Mouse (Mus musculus): Measurements from ENCODE around the gene Ccdc65. TPM values are rescaled to one million over a fixed set of nuclear protein-coding genes. Genes with fewer than 3 reads are reported as not detected.

Ccdc65 gene
- total RNA-seq (2021), result 10 to 100 TPM; 13.6 to 14.5 TPM

DNA sequence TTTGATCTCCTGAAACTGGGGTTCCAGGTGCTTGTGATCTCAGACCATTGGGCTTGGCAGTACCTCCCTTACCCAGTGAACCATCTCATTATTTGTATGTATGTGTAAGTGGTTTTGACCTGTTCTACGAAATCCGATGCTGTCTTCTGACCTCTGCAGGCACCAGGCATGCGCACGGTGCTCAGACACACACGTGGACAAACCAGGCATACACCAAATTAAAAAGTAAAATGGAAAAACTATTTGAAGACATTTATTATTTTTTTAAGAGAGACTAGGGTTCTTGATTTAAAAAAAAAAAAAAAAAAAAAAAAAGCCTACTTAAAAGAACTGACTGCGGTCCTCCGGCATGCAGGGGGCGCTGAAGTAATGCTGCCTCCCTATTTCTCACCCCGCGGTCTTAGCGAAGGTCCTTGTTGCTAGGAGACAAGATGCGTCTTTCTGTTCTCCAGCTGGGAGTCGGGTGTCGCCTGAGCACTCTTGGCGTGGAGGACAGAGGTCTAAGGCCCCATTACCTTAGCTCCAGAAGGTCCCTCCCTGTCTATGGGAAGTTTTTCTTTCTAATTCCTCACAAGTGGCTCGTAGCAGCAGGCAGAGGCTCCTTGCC, at the start of gene Ccdc65:
Gene Ccdc65, plus strand, starts transcription at position 442 of the 607 bp plus-strand sequence.
- intact Hi-C loops (cut with DNase I), result loop anchor here (10.0 kb wide), 1 partner anchor 133 kb away; the partner anchor contains the start of genes 4930415O20Rik and Ccnt1

DNA sequence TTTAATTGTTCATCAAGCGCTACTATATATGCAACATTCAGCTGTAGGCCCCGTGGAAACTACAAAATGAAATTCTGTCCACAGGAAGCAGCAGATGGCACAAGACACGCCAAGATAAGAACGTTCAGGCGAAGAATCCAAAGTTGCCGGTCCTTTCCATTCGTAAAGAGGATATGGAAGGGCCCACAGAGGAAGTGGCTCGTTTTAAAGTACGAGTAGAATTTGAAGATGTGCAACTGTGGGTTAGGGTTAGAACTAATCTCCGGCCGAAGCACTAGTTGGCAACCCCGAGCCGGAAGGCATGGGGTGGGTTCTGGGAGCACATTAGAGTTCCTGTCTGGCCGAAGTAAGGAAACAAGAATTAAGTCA, 45.8 kb upstream of the Ccdc65 start:
- intact Hi-C loops (cut with DNase I), result loop anchor here (5.0 kb wide), 1 partner anchor 130 kb away; no protein-coding TSS in a partner anchor
- no peak for DNase-seq (ENCODE audit: extremely low spot score in 1 of 2, low spot score in 2 of 2)

More for the DNA sequence above, at the start of gene Ccdc65:
- peak; percentile 85 to 89 for DNase-seq (ENCODE audit: extremely low spot score in 1 of 2, low spot score in 2 of 2)

DNA sequence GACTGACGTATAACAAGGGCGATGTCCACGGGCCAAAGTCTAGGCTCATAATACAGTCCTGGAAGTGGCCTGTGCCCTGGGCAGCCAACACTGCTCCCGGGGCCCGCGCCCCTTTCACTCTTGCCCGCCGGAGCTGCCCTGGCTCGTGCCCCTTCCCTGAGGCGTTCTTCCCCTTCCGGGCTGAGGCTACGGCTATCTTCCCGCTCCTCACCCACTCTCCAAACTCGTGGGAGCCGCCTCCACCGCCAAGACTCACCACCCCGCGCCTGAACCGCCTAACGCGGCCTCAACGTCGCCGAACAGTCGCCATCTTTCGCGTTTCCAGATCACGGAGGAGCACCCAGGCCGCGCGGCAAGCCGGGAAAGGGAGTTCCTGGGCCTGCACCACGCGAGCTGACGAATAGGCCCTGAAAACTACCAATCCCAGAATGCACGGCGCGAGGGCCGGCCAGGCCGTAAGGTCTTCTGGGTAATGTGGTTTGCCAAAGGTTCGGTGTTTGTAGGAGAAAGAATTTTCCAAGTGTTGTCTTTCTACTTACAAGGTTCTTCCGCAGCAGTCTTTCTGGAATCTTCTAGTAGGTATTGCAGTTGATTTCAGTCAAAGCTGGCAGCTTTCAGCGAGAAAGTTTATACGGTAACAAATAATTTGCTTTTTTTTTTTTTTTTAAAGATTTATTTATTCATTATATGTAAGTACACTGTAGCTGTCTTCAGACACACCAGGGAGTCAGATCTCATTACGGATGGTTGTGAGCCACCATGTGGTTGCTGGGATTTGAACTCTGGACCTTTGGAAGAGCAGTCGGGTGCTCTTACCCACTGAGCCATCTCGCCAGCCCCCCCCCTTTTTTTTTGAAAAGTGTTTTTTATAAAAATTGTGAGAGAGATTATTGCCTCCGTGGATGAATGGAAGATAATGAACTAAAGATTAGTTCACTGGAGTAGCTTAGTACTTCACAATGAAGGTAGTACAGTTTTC, 45.2 kb upstream of the Ccdc65 start, which contains the start of gene Ddx23:
Gene Ddx23, minus strand, starts transcription at position 328 of the 979 bp plus-strand sequence.
- peak; percentile 95 to 97 for DNase-seq (ENCODE audit: extremely low spot score in 1 of 2, low spot score in 2 of 2)
- intact Hi-C loops (cut with DNase I), result loop anchor here (5.0 kb wide), 1 partner anchor 129 kb away; no protein-coding TSS in a partner anchor

DNA sequence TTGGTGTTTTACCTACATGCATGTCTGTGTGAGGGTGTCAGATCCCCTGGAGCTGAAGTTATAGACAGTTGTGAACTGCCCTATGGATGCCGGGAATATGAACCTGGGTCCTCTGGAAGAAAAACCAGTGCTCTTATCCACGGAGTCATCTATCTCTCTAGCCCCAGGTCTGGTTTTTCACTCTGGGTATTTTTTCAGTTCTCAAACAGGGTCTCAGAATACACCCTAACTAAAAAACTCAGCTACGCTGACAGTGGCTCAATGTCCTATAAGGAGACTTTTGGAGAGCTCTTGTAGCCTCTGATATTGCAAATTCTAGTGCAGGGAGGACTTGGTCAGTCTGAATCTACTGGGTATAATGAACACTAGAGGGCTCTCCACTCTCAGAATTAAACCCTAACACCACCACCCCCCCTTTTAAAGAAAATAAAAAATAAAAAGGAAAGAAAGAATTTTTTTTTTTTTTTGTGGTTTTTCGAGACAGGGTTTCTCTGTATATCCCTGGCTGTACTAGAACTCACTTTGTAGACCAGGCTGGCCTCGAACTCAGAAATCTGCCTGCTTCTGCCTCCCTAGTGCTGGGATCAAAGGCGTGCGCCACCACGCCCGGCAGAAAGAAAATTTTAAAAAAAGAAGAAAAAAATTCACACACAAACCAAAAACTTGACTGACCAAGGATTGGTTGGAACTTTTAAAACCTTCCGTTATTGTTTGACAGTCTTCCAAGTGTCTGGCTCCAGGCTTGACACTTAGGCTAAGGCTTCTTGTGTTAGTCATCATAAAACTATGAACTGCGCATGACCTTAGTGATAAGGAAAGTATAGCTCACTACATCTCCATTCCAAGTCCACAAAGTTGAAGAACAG, 43.7 kb upstream of the Ccdc65 start:
- intact Hi-C loops (cut with DNase I), result loop anchor here (2.0 to 5.0 kb wide), 2 partner anchors 35 to 128 kb away; no protein-coding TSS in a partner anchor
- DNase-seq (ENCODE audit: extremely low spot score in 1 of 2, low spot score in 2 of 2), result no peak

DNA sequence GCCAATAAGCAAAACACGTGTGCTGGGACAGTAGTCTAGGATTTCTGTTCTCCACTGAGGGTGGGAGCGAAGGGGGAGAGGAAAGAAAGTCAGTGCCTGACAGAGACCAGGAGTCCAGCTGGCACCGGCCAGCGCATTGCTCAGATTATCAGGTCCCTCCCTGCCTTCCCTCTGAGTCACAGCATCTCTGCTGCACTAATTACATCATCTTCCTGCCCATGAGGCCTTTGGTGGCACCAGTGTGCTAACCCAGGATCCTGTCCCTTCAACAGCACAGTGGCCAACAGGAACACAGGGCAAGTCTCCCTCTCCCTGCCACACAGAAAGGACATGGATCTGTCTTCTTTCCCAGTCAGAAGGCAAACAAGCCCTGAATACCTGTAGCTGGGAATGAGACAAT, 35.4 kb upstream of the Ccdc65 start:
- intact Hi-C loops (cut with DNase I), result no loop called here
- no peak for DNase-seq (ENCODE audit: extremely low spot score in 1 of 2, low spot score in 2 of 2)

DNA sequence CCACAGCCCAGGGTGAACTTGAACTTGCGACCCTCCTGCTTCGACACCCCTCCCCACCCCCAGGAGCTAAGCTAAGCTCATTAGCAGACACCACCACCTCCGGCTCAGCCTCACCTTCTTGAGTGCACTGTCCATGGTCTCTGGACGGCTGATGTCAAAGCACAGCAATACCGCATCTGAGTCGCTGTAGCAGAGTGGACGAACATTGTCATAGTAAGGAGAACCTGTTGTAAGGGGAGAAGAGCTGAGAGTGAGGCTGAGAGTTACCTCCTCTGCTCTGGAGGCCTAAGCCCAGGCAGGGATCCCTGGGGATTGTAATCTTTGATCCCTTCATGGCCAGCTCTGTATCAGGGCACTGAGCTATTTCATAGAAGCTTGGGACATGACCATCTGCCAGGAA, 34.3 kb upstream of the Ccdc65 start:
- no peak for DNase-seq (ENCODE audit: extremely low spot score in 1 of 2, low spot score in 2 of 2)

DNA sequence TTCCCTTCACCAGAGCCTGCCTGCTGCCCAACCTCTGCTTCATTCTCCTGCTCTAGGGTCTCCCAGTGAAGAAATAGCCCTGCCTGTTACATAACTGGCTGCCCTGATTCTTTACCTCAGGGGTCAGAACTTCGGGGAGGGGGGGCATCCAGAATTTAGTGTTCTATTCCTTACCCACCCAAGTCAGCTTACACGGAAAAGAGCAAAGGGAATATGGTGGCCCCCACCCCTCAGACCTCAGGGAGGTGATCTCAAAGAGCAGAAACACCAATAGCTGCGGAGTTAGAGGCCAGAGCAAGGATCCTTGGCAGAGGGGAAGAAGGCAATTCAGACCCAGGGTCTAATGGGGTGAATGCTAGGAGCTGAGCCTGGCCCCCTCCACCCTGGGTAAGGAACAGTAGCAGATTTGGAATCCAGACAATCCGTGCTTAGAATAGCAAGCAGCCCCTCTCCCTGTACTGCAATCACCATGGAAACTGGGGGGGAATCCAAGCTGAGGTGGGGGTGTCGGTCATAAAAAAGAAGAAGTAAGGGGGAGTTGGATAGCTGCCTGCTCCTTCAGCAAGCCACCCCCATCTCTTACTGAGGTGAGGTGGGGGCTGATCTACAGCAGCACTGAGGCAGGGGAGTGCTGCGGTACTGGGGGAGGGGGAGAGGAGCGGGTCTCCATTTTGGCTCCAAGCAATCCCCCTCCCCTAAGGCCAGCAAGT, 33.6 kb upstream of the Ccdc65 start:
- peak; percentile 63 to 75 for DNase-seq (ENCODE audit: extremely low spot score in 1 of 2, low spot score in 2 of 2)
- intact Hi-C loops (cut with DNase I), result no loop called here

More for the DNA sequence above, 34.3 kb upstream of the Ccdc65 start:
- intact Hi-C loops (cut with DNase I), result no loop called here

DNA sequence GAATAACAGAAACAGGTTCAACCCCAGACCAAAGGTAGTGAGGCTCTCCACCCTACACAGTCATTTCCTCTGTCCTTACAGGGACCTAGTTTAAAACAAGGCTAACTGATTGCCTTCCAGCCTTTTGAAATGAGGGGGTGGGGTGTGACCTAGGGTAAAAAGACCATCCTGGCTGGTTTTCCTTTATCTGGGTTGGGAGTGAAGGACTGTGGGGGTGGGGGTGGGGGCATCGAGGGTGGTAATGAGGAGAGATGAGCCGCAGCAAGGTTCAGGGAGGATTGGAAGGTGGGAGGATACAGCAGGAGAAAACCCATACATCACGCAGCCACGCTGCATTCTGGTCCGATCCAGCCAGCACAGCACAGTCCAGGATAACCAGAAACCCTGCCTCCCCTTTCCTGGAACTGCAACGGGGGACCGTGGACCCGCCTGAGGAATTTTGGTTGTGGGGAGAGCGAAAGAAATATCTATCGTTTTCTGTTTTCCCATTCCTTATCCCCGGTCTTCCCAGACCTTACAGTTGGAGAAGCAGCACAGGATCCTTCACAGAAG, 32.9 kb upstream of the Ccdc65 start:
- DNase-seq (ENCODE audit: extremely low spot score in 1 of 2, low spot score in 2 of 2), result no peak
- intact Hi-C loops (cut with DNase I), result no loop called here

DNA sequence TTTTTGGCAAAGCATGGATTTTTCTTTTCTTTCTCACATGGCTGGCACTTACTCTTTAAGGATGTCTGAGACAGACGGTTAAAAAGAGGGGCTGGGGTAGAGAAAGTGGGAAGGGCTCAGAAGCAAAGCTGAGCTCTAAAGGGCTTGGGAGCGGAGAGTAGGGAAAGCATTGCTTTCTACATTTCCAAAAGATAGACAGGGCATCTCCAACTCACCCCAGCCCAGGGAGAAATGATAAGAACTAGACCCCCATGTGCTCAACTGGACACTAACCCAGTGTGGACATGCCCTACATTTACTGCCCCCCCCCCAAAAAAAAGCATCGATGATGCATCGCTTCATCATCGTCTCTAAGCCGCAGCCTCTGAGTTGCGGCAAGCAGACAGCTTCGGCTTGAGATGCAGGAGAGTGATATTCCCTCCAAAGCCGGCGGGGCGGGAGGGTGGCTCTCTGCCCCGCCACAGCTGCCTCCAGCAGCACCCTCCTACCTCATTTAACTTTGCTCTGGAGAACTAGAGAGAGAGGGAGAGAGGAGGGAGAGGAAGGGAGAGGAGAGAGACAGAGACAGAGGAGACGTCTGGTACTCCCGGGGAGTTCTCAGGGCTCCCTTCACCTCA, 32.3 kb upstream of the Ccdc65 start:
- intact Hi-C loops (cut with DNase I), result no loop called here
- DNase-seq (ENCODE audit: extremely low spot score in 1 of 2, low spot score in 2 of 2), result no peak

DNA sequence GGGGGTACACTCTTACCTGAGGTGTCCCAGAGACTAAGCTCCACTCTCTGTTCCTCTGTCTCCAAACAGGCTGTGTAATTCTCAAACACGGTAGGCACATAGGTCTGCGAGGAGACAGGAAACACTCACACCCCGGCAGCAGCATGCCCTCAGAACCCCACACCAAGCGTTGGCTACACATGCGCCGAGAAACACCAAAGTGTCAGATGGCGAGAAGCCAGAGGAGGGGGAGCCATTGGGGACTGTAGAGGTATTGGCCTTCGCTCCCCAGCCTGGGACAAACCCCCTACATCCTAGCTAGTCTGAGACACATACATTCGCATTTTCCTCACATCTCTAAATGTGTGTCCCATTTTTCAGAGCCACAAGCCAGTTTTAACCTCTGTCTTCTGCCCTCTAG, 31.5 kb upstream of the Ccdc65 start:
- intact Hi-C loops (cut with DNase I), result no loop called here
- DNase-seq (ENCODE audit: extremely low spot score in 1 of 2, low spot score in 2 of 2), result peak in 1 of 2 experiments; percentile 62

DNA sequence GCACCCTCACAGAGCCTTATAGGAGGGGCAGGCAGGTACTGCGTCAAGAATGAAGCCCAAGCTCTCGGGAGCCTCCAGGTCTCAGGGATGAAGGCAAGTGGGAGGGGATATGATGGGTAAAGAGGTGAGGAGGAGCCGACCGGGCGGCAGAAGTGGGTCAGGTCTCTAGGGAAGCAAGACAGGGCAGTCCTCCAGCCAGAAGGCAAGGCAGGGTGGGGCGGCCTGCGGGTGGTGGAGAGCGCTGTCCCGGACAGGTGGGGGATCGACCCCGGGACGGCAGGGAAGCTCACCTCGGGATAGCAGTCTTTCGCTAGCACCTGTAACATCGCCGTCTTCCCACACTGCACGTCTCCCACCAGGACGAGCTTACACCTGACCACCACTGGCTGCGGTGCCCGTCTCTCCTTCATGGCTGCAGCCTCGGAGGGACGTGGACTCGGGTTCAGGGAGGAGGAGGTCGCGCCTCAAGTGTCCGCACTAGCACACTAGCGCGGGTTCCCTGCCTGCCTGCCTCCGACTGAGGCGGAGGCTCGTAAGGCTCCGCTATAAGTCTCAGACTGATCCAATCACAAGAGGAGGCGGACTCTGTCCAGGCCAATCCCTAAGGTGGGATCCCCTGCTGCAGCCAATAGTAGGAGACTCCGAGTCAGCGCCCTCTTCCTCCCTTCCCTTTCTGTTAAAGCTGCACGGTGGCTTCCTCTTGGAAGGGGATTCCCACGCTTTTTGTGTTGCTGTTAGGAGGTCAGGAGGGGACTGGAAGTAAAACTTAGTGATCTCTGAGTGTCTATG, 30.9 kb upstream of the Ccdc65 start, which contains the start of gene Rnd1:
Gene Rnd1, minus strand, starts transcription at position 522 of the 789 bp plus-strand sequence.
- DNase-seq (ENCODE audit: extremely low spot score in 1 of 2, low spot score in 2 of 2), result peak; percentile 88 to 92
- intact Hi-C loops (cut with DNase I), result no loop called here

DNA sequence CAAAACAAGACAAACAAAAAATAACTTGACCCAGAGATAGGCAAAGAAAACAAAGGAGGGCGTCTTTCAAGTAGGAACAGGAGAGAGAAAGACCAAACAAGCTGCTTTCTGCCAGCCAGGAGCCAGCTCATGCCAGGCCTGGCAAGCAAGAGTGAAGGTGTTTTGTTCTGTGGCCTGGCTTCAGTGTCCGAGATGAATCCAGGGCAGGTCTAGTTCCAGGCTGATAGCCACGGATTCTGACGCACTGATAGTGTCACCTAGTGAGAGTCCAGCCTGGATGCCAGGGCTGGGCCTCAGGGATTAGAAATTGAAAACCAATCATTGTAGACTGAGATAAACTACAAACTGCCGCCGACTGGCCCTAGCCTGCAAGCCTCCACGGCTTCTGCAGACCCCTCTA, 30.0 kb upstream of the Ccdc65 start:
- intact Hi-C loops (cut with DNase I), result no loop called here

DNA sequence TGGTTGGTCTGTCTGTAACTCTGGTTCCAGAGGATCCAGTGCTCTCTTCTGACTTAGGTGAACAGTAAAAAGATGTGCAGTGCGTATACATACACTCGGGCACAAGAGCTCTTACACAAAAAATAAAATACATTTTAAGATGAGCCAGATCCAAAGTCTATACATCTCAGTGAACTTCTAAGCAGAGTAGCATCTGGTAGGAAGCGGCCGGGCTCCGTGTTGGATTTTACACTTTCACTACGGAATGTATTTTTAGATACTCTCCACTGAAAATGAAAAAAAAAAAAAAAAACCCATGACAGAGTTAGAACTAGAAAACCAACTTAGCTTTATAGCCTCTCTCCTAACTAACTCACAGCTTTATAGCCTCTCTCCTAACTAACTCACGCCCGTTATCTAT, 27.3 kb upstream of the Ccdc65 start:
- intact Hi-C loops (cut with DNase I), result no loop called here

More for the DNA sequence above, 30.0 kb upstream of the Ccdc65 start:
- no peak for DNase-seq (ENCODE audit: extremely low spot score in 1 of 2, low spot score in 2 of 2)

DNA sequence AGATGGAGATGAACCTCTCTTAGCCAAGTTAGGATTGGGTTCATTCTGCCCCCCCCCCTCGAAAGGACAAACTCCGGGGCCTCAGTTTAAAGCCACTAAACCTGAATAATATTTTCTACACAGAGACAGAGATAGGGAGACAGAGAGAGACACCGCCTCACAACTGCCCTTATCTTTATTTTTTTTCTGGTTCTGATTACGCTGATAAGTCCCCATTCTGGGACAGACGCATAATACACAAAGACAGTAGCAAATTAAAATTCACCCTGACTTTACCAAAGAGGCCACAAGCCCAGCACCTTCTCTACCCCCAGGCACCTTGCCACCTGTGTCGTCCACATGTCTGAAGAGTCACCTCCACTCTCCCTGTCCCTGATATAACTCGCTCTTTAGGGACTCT, 26.4 kb upstream of the Ccdc65 start:
- intact Hi-C loops (cut with DNase I), result no loop called here
- no peak for DNase-seq (ENCODE audit: extremely low spot score in 1 of 2, low spot score in 2 of 2)

More for the DNA sequence above, 27.3 kb upstream of the Ccdc65 start:
- no peak for DNase-seq (ENCODE audit: extremely low spot score in 1 of 2, low spot score in 2 of 2)

DNA sequence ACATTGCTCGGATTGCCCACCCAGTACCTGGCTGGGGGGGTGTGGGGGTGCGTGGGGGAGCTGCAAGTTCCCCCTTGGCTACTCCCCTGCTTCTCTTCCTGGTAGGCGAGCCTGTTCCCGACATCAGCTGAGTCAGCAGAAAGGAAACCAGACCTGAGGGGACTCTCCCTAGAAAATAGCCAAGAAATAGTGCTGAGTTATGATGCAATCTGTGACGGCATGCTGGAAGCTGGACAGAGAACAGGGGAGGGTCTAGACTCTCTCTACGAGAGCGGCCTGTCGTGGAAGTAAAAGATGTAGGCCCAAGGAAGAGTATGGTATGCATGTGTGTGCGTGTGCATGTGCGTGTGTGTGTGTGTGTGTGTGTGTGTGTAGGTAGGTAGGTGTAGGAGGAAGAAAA, 24.8 kb upstream of the Ccdc65 start:
- intact Hi-C loops (cut with DNase I), result no loop called here
- DNase-seq (ENCODE audit: extremely low spot score in 1 of 2, low spot score in 2 of 2), result no peak

DNA sequence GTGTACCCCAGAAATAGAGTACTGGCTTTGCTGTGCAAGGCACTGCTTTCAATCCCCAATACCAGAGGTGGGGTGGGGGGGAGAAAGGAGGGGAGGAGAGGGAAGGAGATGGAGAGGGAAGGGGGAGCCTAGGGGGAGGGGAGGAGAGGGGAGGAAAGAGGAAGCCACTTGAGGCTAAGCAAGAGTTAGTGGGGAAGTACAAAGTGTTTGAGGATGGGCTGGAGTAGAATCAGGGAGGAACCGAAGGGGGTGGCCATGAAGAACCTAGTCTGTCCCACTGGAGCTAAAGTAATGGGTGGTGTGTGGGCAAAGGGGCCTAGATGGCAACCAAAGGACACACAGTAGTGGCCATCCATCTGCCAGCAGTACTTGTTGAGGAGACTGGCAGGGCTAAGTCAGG, 24.3 kb upstream of the Ccdc65 start:
- no peak for DNase-seq (ENCODE audit: extremely low spot score in 1 of 2, low spot score in 2 of 2)
- intact Hi-C loops (cut with DNase I), result no loop called here

DNA sequence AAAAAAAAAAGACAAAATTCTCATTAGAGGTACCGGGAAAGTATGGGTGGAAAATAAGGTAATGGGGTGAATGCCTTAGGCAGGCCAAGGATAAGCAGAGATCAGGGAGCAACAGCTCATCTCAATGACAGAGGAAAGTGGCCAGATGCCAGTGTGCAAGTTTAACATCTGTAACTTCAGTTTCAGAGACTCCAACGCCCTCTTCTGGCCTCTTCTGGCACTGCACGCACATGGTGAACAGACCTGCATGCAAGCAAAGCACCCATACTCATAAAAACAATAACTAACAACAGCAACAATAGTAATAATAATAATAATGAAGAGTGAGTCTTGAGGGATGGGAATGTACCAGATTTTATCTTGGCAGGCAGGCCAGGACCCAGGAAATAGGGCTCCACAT, 22.1 kb upstream of the Ccdc65 start:
- intact Hi-C loops (cut with DNase I), result no loop called here
- DNase-seq (ENCODE audit: extremely low spot score in 1 of 2, low spot score in 2 of 2), result no peak

Data from left cerebral cortex, postnatal 10 days (tissue).